Comparison of ENCODE assay signal across 18 mouse cellular contexts in the genomic region with DNA sequence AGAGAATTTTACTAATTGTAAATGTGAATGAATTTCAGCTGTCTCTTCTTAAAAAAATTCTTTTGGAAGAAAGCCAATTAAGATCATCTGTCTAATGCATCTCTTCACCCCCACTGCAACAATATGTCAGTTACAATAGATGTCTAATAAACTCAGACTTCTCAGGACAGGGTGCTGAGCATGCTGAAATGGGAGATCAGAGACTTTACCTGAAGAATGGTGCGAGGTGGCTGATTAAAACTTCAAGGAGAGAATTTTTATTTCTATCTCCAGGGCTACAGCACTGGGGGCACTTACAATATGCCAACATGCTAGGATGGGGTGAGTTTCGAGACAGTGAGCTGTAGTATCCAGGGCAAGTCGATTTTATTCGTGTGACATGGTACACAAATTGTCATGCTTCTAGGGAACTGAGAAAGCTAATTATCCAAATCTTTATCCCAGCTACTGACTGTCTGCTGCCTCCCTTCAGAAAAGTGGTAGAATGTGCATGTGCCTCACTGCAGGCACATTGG.
DNase-seq lines count a peak whose midpoint lies in the region; ATAC-seq lines count a peak whose summit lies in the region.
"Had no signal": no experiment of that assay in that cellular context is flagged by ENCODE, and none has a peak within 500 bp of the region (broad histone marks: within the 10 kb centered on the region; RNA-seq: fewer than 3 reads in every experiment).

No protein-coding gene starts in this region.

- no peak overlapping the region for H3K9ac ChIP-seq in hindbrain, embryonic 12.5 days
- H3K9ac ChIP-seq in hindbrain, embryonic 16.5 days (ENCODE audit: low read depth, low read length) = no peak overlapping the region
- no peak overlapping the region for H3K9ac ChIP-seq in midbrain, embryonic 15.5 days
- H3K9ac ChIP-seq: limb, embryonic 13.5 days; liver, embryonic 13.5 days; lung, embryonic 15.5 days had no signal

- H3K9me3 ChIP-seq in hindbrain, embryonic 12.5 days (replicated peaks) = no peaks in the 10 kb centered on the region
- H3K9me3 ChIP-seq in hindbrain, embryonic 10.5 days = no peaks in the 10 kb centered on the region
- H3K9me3 ChIP-seq in hindbrain, embryonic 16.5 days (ENCODE audit: control insufficient read depth, low read length) = no peaks in the 10 kb centered on the region
- no peaks in the 10 kb centered on the region for H3K9me3 ChIP-seq in midbrain, embryonic 15.5 days
- H3K9me3 ChIP-seq: G1E; limb, embryonic 13.5 days; liver, embryonic 13.5 days; lung, embryonic 15.5 days had no signal

- H3K4me3 ChIP-seq in hindbrain, embryonic 12.5 days = no peak overlapping the region
- H3K4me3 ChIP-seq in hindbrain, embryonic 10.5 days = no peak overlapping the region
- no peak overlapping the region for H3K4me3 ChIP-seq in hindbrain, embryonic 16.5 days (ENCODE audit: low read length)
- no peak overlapping the region for H3K4me3 ChIP-seq in midbrain, embryonic 15.5 days
- H3K4me3 ChIP-seq: limb, embryonic 13.5 days; liver, embryonic 13.5 days; lung, embryonic 15.5 days had no signal

- H3K4me1 ChIP-seq in hindbrain, embryonic 12.5 days = peaks cover 6% of the 10 kb centered on the region; the same call in 1 of the 2 replicates
- H3K4me1 ChIP-seq in hindbrain, embryonic 10.5 days (replicated peaks) = peaks cover 13% of the 10 kb centered on the region
- no peaks in the 10 kb centered on the region for H3K4me1 ChIP-seq in hindbrain, embryonic 16.5 days (ENCODE audit: control insufficient read depth, insufficient read depth, low read depth, low read length)
- H3K4me1 ChIP-seq in midbrain, embryonic 15.5 days = peaks cover 7% of the 10 kb centered on the region
- H3K4me1 ChIP-seq: limb, embryonic 13.5 days; lung, embryonic 15.5 days had no signal

- no peaks in the 10 kb centered on the region for H3K36me3 ChIP-seq in hindbrain, embryonic 12.5 days
- no peaks in the 10 kb centered on the region for H3K36me3 ChIP-seq in hindbrain, embryonic 10.5 days
- no peaks in the 10 kb centered on the region for H3K36me3 ChIP-seq in hindbrain, embryonic 16.5 days (ENCODE audit: control insufficient read depth, insufficient read depth, low read length)
- H3K36me3 ChIP-seq in midbrain, embryonic 15.5 days (replicated peaks) = no peaks in the 10 kb centered on the region
- H3K36me3 ChIP-seq: G1E; limb, embryonic 13.5 days; liver, embryonic 13.5 days; lung, embryonic 15.5 days had no signal

- H3K27ac ChIP-seq in hindbrain, embryonic 12.5 days = no peak overlapping the region
- no peak overlapping the region for H3K27ac ChIP-seq in hindbrain, embryonic 10.5 days
- no peak overlapping the region for H3K27ac ChIP-seq in hindbrain, embryonic 16.5 days (ENCODE audit: low read depth, low read length)
- peak overlapping the region; percentile 48; the same call in 1 of the 2 replicates for H3K27ac ChIP-seq in midbrain, embryonic 15.5 days
- H3K27ac ChIP-seq: kidney, postnatal 0 days; limb, embryonic 13.5 days; liver, embryonic 13.5 days; lung, embryonic 15.5 days had no signal

- DNase-seq in hindbrain, embryonic 10.5 days (ENCODE audit: low spot score) = no peak
- no peak for DNase-seq in spleen, postnatal 10 days (ENCODE audit: low spot score in 2 of 2)
- DNase-seq in adrenal gland, postnatal 14 days = no peak
- DNase-seq in spleen, adult 18-20 months = no peak
- DNase-seq: cerebellum, adult 2 months; heart, postnatal 14 days; liver, embryonic 13.5 days; lung, postnatal 4 days; thymus, postnatal 25 days had no signal

- 66% methylated on average over 4 of the region's 4 CpGs for WGBS in hindbrain, embryonic 12.5 days
- 72% methylated on average over 4 of the region's 4 CpGs for WGBS in hindbrain, embryonic 10.5 days
- WGBS in hindbrain, embryonic 16.5 days = 48% methylated on average over 4 of the region's 4 CpGs
- 27% methylated on average over 4 of the region's 4 CpGs for WGBS in midbrain, embryonic 15.5 days

- peak; percentile 67 for ATAC-seq in hindbrain, embryonic 12.5 days (ENCODE audit: low FRiP score)
- ATAC-seq in hindbrain, embryonic 16.5 days = 0 out of 2 replicates have a peak, but pooled peaks have one; percentile 58
- ATAC-seq in midbrain, embryonic 15.5 days (replicated peaks) = peak; percentile 91
- ATAC-seq: inflammation-experienced regulatory T-cells, adult 6 months had no signal

- peaks cover 11% of the 10 kb centered on the region; the same call in 1 of the 2 replicates for H3K27me3 ChIP-seq in hindbrain, embryonic 12.5 days
- peaks cover 32% of the 10 kb centered on the region for H3K27me3 ChIP-seq in hindbrain, embryonic 10.5 days (ENCODE audit: insufficient read depth, poor library complexity, severe bottlenecking)
- no peaks in the 10 kb centered on the region for H3K27me3 ChIP-seq in hindbrain, embryonic 16.5 days (replicated peaks; ENCODE audit: control insufficient read depth, insufficient read depth, low read length)
- H3K27me3 ChIP-seq in midbrain, embryonic 15.5 days (replicated peaks) = no peaks in the 10 kb centered on the region
- H3K27me3 ChIP-seq: limb, embryonic 13.5 days; liver, embryonic 13.5 days; lung, embryonic 15.5 days had no signal

- H3K4me2 ChIP-seq in hindbrain, embryonic 12.5 days (replicated peaks) = no peak overlapping the region
- H3K4me2 ChIP-seq in hindbrain, embryonic 16.5 days (ENCODE audit: low read length) = no peak overlapping the region
- no peak overlapping the region for H3K4me2 ChIP-seq in midbrain, embryonic 15.5 days
- H3K4me2 ChIP-seq: heart, embryonic 11.5 days; limb, embryonic 13.5 days; liver, embryonic 13.5 days; lung, embryonic 15.5 days had no signal
